Mouse (Mus musculus) olfactory bulb, adult 2 months (tissue): ENCODE measurements at regions not wholly inside any gene's neighbourhood (a gene's known extent, or its start where the extent isn't known, plus 50 kb on each side); places are given as distances from the start of the nearest gene placed in this dataset.

Experiments
- CTCF ChIP-seq: fragments of 200-500 bp; IDR thresholded peaks from 2 replicates; pipeline ENCODE4 v1.5.1; 2012; ENCODE audit warnings: low read depth, mild to moderate bottlenecking, low read length, moderate library complexity; ENCODE audit not compliant: insufficient read depth
- POLR2A ChIP-seq: fragments of 200-500 bp; IDR thresholded peaks from 2 replicates; pipeline ENCODE4 v1.6.1; 2012; ENCODE audit warnings: mild to moderate bottlenecking, low read depth, low read length, moderate library complexity; ENCODE audit not compliant: insufficient read depth

DNA sequence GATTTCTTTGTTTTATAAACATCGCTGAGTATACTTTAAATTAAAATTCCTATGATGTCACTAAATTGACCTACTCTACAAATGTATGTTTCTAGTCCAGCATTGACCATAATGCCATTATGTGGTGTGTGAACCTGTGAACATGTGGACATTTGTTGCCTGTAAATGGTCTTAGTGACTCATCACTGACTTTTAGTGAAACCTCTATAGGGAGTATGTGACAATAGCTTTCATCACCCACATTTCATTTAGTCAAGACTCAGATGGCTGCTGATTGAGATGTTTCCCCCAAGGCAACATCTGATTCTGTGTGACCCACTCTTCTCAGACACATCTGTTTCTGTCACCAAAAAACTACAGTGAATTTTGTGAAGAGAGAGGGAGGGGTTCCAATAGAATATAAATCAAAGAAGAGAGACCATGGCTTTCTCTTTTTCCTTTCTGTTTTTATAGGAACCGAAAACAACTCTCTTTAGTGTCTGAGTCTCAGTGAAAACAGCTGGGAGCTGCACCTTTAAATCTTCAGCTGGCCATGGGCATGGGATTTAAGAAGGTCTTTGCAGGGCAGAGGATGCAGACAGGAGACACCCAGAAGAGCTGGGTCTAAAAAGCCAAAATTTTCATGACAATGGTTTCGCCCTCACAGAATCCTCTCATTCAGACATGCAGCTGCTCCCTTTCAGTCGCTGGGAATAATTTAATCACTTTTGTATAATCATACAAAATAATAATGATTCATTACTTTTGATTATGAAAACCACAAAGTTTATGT, 148.4 kb downstream of the Tm4sf1 start:
- no peak for TF ChIP-seq CTCF
- no peak for TF ChIP-seq POLR2A
